ENCODE assay signal across 7 mouse cellular contexts in the genomic region with DNA sequence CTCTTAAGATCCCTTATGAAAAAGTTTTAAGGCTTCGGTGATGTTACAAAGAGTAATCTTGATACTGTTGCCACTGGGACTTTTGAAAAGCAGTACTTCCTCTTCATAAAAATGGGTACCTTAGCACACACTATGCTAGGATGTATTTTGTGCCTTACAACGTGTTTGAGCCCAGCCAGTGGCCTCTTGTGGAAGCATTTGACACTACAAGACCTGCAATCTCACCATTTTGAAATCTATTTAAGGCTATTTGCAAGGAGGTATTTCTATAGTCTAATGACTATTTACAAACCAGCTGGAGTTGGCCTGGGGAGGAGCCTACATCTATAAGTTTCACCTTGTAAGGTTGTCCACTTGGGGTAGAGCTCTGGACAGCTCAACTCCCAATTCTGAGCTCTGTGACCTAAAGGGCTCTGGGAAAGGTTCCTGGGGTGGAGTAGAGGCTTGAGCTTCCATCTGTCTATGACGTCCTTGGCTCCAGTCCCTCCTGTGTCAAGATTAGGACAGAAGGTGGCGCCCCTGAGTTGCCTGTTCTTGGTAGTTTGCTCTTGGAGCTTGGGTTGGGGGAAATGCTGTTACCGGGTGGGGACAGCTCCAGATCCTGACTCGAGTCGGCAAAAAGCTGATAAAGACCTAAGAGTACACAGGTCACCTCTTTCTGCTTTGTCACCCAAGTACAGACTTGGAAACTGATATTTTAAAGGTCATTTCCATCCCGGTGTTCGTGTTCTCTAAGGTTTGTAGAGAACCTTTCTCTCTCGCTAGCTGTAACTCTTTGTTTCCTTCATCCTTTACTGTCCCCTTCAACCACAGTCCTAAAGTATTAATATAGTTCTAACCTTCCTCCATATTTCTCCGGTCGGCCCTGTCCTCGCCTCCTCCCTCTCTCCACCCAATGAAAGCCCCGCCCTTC. TPM values are rescaled to one million over a fixed set of nuclear protein-coding genes. Genes with fewer than 3 reads are reported as not detected.
DNase-seq lines count a peak whose midpoint lies in the region; ATAC-seq and TF ChIP-seq lines count a peak whose summit lies in the region.

No protein-coding gene starts in this region.

- peak overlapping the region; percentile 81 for H3K4me3 ChIP-seq in embryonic facial prominence, embryonic 11.5 days (ENCODE audit: low read depth, low read length)
- peak overlapping the region; percentile 88 for H3K4me3 ChIP-seq in intestine, postnatal 0 days (ENCODE audit: low read depth, low read length)
- H3K4me3 ChIP-seq in limb, embryonic 10.5 days = peak overlapping the region; percentile 86
- peak overlapping the region; percentile 87 for H3K4me3 ChIP-seq in midbrain, embryonic 12.5 days

- no peaks in the 10 kb centered on the region for H3K27me3 ChIP-seq in embryonic facial prominence, embryonic 11.5 days (ENCODE audit: control insufficient read depth, insufficient read depth, low read length)
- no peaks in the 10 kb centered on the region for H3K27me3 ChIP-seq in intestine, postnatal 0 days (replicated peaks; ENCODE audit: control insufficient read depth, insufficient read depth, low read length)
- no peaks in the 10 kb centered on the region for H3K27me3 ChIP-seq in limb, embryonic 10.5 days (ENCODE audit: low read depth, poor library complexity, severe bottlenecking)
- H3K27me3 ChIP-seq in midbrain, embryonic 12.5 days = no peaks in the 10 kb centered on the region

- peak overlapping the region; percentile 29; the same call in 1 of the 2 replicates for H3K9ac ChIP-seq in embryonic facial prominence, embryonic 11.5 days (replicated peaks; ENCODE audit: low read length)
- peak overlapping the region; percentile 75; the same call in 1 of the 2 replicates for H3K9ac ChIP-seq in intestine, postnatal 0 days (ENCODE audit: low read depth, low read length)
- no peak overlapping the region for H3K9ac ChIP-seq in midbrain, embryonic 12.5 days (replicated peaks)

- H3K4me1 ChIP-seq in embryonic facial prominence, embryonic 11.5 days (ENCODE audit: control insufficient read depth, insufficient read depth, low read length) = peaks cover 7% of the 10 kb centered on the region
- peaks cover 5% of the 10 kb centered on the region; the same call in 1 of the 2 replicates for H3K4me1 ChIP-seq in intestine, postnatal 0 days (replicated peaks; ENCODE audit: control insufficient read depth, insufficient read depth, low read length)
- H3K4me1 ChIP-seq in limb, embryonic 10.5 days = peaks cover 49% of the 10 kb centered on the region
- peaks cover 41% of the 10 kb centered on the region for H3K4me1 ChIP-seq in midbrain, embryonic 12.5 days

- peak overlapping the region; percentile 92 for H3K4me2 ChIP-seq in embryonic facial prominence, embryonic 11.5 days (ENCODE audit: low read depth, low read length)
- H3K4me2 ChIP-seq in intestine, postnatal 0 days (replicated peaks; ENCODE audit: low read depth) = peak overlapping the region; percentile 89
- peak overlapping the region; percentile 90 for H3K4me2 ChIP-seq in midbrain, embryonic 12.5 days (replicated peaks)

- no peaks in the 10 kb centered on the region for H3K9me3 ChIP-seq in embryonic facial prominence, embryonic 11.5 days (replicated peaks; ENCODE audit: control insufficient read depth, low read length)
- no peaks in the 10 kb centered on the region for H3K9me3 ChIP-seq in intestine, postnatal 0 days (ENCODE audit: control insufficient read depth)
- no peaks in the 10 kb centered on the region for H3K9me3 ChIP-seq in limb, embryonic 10.5 days (replicated peaks)
- no peaks in the 10 kb centered on the region for H3K9me3 ChIP-seq in midbrain, embryonic 12.5 days

- peaks cover 11% of the 10 kb centered on the region; the same call in 1 of the 2 replicates for H3K36me3 ChIP-seq in embryonic facial prominence, embryonic 11.5 days (replicated peaks; ENCODE audit: control insufficient read depth, insufficient read depth, low read depth, low read length)
- H3K36me3 ChIP-seq in intestine, postnatal 0 days (ENCODE audit: control insufficient read depth, insufficient read depth) = peaks cover 36% of the 10 kb centered on the region
- peaks cover 51% of the 10 kb centered on the region for H3K36me3 ChIP-seq in limb, embryonic 10.5 days
- peaks cover 46% of the 10 kb centered on the region for H3K36me3 ChIP-seq in midbrain, embryonic 12.5 days

- TF ChIP-seq CTCF in intestine, postnatal 0 days (IDR thresholded peaks at IDR 0.05; ENCODE audit: low read depth) = peak; percentile 88

- ATAC-seq in embryonic facial prominence, embryonic 11.5 days (replicated peaks; ENCODE audit: insufficient number of reproducible peaks, low FRiP score, low TSS enrichment, low read depth) = 0 out of 2 replicates have a peak, but pooled peaks have one; percentile 22
- ATAC-seq in granulocyte monocyte progenitor cell, adult 5-6 weeks (replicated peaks; ENCODE audit: poor library complexity, severe bottlenecking) = peak; percentile 35
- ATAC-seq in intestine, postnatal 0 days = peak; percentile 47
- peak; percentile 32 for ATAC-seq in midbrain, embryonic 12.5 days (ENCODE audit: low FRiP score, low read depth)

- peak; percentile 93 for DNase-seq in adrenal gland, postnatal 14 days
- peak; percentile 92 for DNase-seq in embryonic facial prominence, embryonic 11.5 days (ENCODE audit: low spot score)
- peak; percentile 83 for DNase-seq in limb, embryonic 10.5 days (ENCODE audit: low spot score)
- peak; percentile 90 for DNase-seq in skeletal muscle tissue, adult 2 months (ENCODE audit: low read depth, low spot score)

- 8% methylated on average over 14 of the region's 14 CpGs for WGBS in embryonic facial prominence, embryonic 11.5 days
- WGBS in intestine, postnatal 0 days = 4% methylated on average over 14 of the region's 14 CpGs
- WGBS in limb, embryonic 10.5 days = 9% methylated on average over 14 of the region's 14 CpGs
- WGBS in midbrain, embryonic 12.5 days = 9% methylated on average over 14 of the region's 14 CpGs

- H3K27ac ChIP-seq in embryonic facial prominence, embryonic 11.5 days (replicated peaks; ENCODE audit: low read depth, low read length) = no peak overlapping the region; the same call in 1 of the 2 replicates
- H3K27ac ChIP-seq in intestine, postnatal 0 days (ENCODE audit: low read depth, low read length) = peak overlapping the region; percentile 94
- peak overlapping the region; percentile 90 for H3K27ac ChIP-seq in limb, embryonic 10.5 days
- H3K27ac ChIP-seq in midbrain, embryonic 12.5 days (replicated peaks) = 0 out of 2 replicates have a peak overlapping the region, but pooled peaks have one; percentile 91

RNA-seq across cellular contexts. Expression of a gene that starts 0.5 kb away (rescaled TPM):
- total RNA-seq in adrenal gland, postnatal 14 days (2021) = 44.3 and 51.5 TPM in 2 replicates
- polyA plus RNA-seq in embryonic facial prominence, embryonic 11.5 days (2014; fragmentation: Nextera tagmentation; extraction: Ambion mirVana) = 14.0 and 14.2 TPM in 2 replicates
- total RNA-seq in granulocyte monocyte progenitor cell, adult 5-6 weeks (2014; fragmentation: Nextera tagmentation) = 54.8 and 64.2 TPM in 2 replicates
- total RNA-seq in granulocyte monocyte progenitor cell, adult 5-6 weeks (2017) = 15.0 and 17.2 TPM in 2 replicates
- polyA plus RNA-seq in intestine, postnatal 0 days (2015; fragmentation: Nextera tagmentation; extraction: Ambion mirVana) = 8.1 and 8.6 TPM in 2 replicates
- polyA plus RNA-seq in limb, embryonic 10.5 days (2016; fragmentation: Nextera tagmentation; extraction: Ambion mirVana) = 12.3 and 14.4 TPM in 2 replicates
- 14.1 and 16.0 TPM in 2 replicates for polyA plus RNA-seq in midbrain, embryonic 12.5 days (2016; fragmentation: Nextera tagmentation; extraction: Ambion mirVana)

RNA-seq across cellular contexts. Expression of a gene that starts 7.8 kb away (rescaled TPM):
- total RNA-seq in adrenal gland, postnatal 14 days (2021) = 4,143 and 4,276 TPM in 2 replicates
- polyA plus RNA-seq in embryonic facial prominence, embryonic 11.5 days (2014; fragmentation: Nextera tagmentation; extraction: Ambion mirVana) = 2,412 and 2,488 TPM in 2 replicates
- 1,867 and 2,007 TPM in 2 replicates for total RNA-seq in granulocyte monocyte progenitor cell, adult 5-6 weeks (2014; fragmentation: Nextera tagmentation)
- 1,997 and 2,300 TPM in 2 replicates for total RNA-seq in granulocyte monocyte progenitor cell, adult 5-6 weeks (2017)
- 2,460 and 2,644 TPM in 2 replicates for polyA plus RNA-seq in intestine, postnatal 0 days (2015; fragmentation: Nextera tagmentation; extraction: Ambion mirVana)
- polyA plus RNA-seq in limb, embryonic 10.5 days (2016; fragmentation: Nextera tagmentation; extraction: Ambion mirVana) = 2,336 and 2,543 TPM in 2 replicates
- 1,976 and 1,998 TPM in 2 replicates for polyA plus RNA-seq in midbrain, embryonic 12.5 days (2016; fragmentation: Nextera tagmentation; extraction: Ambion mirVana)

RNA-seq across cellular contexts. Expression of a gene that starts 32.2 kb away (rescaled TPM):
- total RNA-seq in adrenal gland, postnatal 14 days (2021) = 157 and 172 TPM in 2 replicates
- 641 and 733 TPM in 2 replicates for polyA plus RNA-seq in embryonic facial prominence, embryonic 11.5 days (2014; fragmentation: Nextera tagmentation; extraction: Ambion mirVana)
- 204 and 218 TPM in 2 replicates for total RNA-seq in granulocyte monocyte progenitor cell, adult 5-6 weeks (2014; fragmentation: Nextera tagmentation)
- total RNA-seq in granulocyte monocyte progenitor cell, adult 5-6 weeks (2017) = 321 and 371 TPM in 2 replicates
- 264 and 269 TPM in 2 replicates for polyA plus RNA-seq in intestine, postnatal 0 days (2015; fragmentation: Nextera tagmentation; extraction: Ambion mirVana)
- polyA plus RNA-seq in limb, embryonic 10.5 days (2016; fragmentation: Nextera tagmentation; extraction: Ambion mirVana) = 668 and 708 TPM in 2 replicates
- 545 and 553 TPM in 2 replicates for polyA plus RNA-seq in midbrain, embryonic 12.5 days (2016; fragmentation: Nextera tagmentation; extraction: Ambion mirVana)

RNA-seq across cellular contexts. Expression of a gene that starts 55.5 kb away (rescaled TPM):
- total RNA-seq in adrenal gland, postnatal 14 days (2021) = 617 and 658 TPM in 2 replicates
- 1,020 and 1,060 TPM in 2 replicates for polyA plus RNA-seq in embryonic facial prominence, embryonic 11.5 days (2014; fragmentation: Nextera tagmentation; extraction: Ambion mirVana)
- 1,470 and 1,497 TPM in 2 replicates for total RNA-seq in granulocyte monocyte progenitor cell, adult 5-6 weeks (2014; fragmentation: Nextera tagmentation)
- 2,024 and 2,260 TPM in 2 replicates for total RNA-seq in granulocyte monocyte progenitor cell, adult 5-6 weeks (2017)
- polyA plus RNA-seq in intestine, postnatal 0 days (2015; fragmentation: Nextera tagmentation; extraction: Ambion mirVana) = 511 and 531 TPM in 2 replicates
- 898 and 1,037 TPM in 2 replicates for polyA plus RNA-seq in limb, embryonic 10.5 days (2016; fragmentation: Nextera tagmentation; extraction: Ambion mirVana)
- polyA plus RNA-seq in midbrain, embryonic 12.5 days (2016; fragmentation: Nextera tagmentation; extraction: Ambion mirVana) = 716 and 742 TPM in 2 replicates
